Mouse (Mus musculus): ENCODE measurements at regions not wholly inside any gene's neighbourhood (a gene's known extent, or its start where the extent isn't known, plus 50 kb on each side); places are given as distances from the start of the nearest gene placed in this dataset.

DNA sequence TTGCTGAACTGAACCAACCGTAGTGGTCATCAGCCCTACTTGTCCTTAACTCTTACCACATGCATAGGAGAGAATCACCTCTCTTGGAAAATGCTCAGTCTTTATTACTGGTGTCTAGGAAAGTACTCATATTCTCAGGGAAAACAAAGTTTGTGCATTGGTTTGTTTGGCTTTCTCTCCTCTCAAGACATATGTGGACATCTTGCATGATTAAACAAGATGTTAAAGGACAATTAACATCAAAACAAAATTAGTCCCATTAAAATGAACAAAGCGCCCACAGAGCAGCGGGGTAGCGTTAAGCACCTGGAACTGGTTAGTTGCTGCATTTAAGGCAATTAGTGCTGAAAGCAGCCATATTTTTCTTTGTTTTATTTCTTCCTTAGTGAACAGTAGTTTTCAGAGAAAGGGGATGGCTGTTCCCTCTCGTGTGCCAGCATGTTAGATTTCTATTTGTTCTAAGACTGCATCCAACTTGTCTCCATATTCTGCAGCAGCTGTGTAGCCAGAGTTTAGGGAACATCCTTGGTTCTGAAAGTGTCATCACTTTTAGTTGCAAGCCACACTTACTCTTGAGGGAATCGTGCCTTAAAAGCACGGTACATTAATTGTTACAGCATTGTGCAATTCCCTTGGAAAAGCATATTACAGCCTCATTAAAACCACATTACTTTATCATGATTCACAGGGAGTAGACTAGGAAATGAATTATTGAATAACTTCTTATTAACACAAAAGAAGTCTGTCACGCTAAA, 137.7 kb downstream of the Ube2u start:
- no peak for DNase-seq (ENCODE audit: low read depth, low spot score)

DNA sequence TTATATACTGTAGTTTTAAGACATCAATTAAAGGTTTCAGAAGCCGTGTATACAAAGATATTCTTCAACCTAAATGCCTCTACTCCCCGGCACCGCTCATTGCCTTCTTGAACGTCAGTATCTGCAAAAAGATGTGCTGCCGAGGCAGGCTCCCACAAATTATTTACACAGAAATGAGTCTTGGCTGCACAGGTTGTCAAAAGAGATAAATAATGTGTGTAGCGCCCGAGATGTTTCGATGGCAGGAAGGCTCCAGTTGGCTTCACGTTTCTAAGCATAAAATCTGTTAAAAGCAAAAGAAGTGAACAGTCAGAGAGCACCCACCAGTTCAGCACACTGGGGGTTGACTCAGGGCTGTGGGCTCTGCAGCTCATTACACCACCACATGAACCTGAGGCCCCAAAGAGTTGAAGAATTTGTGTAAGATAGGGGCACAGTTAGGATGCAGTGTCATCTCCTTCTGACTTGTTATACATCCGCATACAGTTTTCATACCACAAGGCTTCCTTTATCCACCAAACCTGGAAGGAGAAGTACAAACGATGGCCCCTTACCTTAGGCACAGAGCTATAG, 138.4 kb downstream of the Ube2u start:
- no peak for DNase-seq (ENCODE audit: low read depth, low spot score)

GRCm38 (mm10) chr4:100624656-100625055, 146.0 kb downstream of the Ube2u start:
- no peak for DNase-seq (ENCODE audit: low read depth, low spot score)

- no peak for DNase-seq (ENCODE audit: low read depth, low spot score)
Observed at GRCm38 (mm10) chr4:100626551-100626950, 147.9 kb downstream of the Ube2u start.

DNA sequence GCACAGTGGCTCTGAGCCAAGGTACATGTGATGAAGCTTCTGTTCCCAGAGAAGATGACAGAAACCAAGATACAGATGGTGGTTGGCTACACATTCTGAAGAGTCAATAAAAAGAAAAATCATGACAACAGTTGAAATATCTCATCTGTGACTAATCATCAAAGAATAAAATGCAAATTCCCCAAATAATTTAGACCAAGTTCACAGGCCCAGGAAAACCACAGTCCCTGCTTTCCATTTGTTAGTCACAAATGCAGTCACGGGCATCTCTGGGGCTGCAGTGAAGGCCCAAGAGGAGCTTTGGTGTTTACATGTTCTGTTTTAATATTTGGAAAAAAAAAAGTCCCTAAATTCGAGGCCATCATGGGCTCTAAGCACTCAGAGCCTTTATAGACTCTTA, 142.1 kb upstream of the Cachd1 start:
- no peak for DNase-seq (ENCODE audit: low read depth, low spot score)

- DNase-seq (ENCODE audit: low read depth, low spot score), result no peak
Observed at GRCm38 (mm10) chr4:100637597-100637996, 138.9 kb upstream of the Cachd1 start.

DNA sequence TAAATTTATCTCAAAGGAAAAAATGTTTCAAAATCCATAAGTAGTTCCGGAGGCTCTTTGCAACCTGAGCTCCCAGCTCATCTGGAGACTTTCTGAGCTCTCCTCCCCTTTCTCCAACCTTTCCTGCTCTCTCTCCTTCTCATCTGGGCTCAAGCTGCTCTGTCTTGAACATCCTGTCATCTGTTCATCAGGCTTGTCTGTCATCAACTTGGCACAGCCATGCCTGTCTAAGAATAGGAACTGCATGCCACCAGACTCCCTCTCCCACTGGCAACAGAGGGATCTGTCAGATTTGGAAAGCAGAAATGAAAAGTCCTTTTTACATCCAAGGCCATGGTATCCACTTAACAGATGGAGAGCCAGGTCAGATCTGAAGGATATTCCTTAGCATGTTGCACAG, 115.3 kb upstream of the Cachd1 start:
- no peak for DNase-seq (ENCODE audit: low read depth, low spot score)

DNA sequence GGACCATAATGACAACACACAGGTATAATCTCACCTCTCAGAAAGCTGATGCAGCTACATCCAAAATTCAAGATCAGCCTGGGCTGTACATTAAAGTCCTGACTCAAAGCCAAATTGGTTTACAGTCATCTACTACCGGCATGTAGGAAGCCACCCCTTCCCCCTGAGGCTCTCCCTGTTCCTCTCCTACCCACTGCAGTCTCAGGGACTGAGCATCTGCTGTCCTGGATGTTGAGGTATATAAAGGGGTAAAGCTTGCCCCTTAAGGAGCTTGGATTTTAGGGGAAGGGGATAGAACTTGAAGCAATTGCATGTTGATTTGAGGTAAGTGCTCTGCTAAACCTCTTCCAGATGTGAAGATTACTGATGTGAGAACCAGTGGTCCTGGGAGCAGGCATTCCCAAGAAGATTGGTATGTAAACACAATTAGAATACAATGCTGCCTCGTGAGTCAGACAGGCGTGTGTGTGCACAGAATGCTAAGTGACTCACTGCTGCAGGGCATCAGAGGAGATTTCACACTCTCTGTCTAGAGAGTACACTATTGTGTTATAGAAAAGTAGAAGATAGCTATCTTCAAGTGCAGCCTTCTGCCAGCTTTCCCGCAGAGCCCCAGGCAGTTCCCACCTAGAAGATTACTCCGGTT, 111.7 kb upstream of the Cachd1 start:
- no peak for DNase-seq (ENCODE audit: low read depth, low spot score)

DNA sequence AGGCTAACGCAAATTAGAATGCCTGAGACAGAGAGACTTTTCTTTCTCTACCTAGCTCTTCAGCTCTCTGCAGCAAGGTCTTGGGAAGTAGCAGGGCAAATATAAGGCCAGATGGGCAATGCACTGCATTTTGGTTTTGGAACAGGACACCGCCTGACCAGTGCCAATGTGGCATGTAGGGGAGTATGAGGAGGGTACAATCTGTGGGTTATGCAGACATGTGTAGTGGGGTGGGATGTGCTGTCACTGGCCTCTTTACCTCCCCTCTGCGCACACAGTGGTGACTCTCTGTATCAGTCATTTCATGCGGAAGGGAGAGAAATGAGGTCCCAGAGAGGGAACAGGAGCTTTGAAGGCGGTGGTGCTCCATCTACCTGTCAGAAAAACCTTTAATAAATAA, 105.9 kb upstream of the Cachd1 start:
- no peak for DNase-seq (ENCODE audit: low read depth, low spot score)

GRCm38 (mm10) chr4:100674916-100675315, 101.6 kb upstream of the Cachd1 start:
- DNase-seq (ENCODE audit: low read depth, low spot score), result no peak

GRCm38 (mm10) chr4:100683757-100684156, 92.7 kb upstream of the Cachd1 start:
- DNase-seq (ENCODE audit: low read depth, low spot score), result no peak

GRCm38 (mm10) chr4:100700002-100700401, 76.5 kb upstream of the Cachd1 start:
- DNase-seq (ENCODE audit: low read depth, low spot score), result no peak

GRCm38 (mm10) chr4:100700418-100700817, 76.1 kb upstream of the Cachd1 start:
- DNase-seq (ENCODE audit: low read depth, low spot score), result no peak

DNA sequence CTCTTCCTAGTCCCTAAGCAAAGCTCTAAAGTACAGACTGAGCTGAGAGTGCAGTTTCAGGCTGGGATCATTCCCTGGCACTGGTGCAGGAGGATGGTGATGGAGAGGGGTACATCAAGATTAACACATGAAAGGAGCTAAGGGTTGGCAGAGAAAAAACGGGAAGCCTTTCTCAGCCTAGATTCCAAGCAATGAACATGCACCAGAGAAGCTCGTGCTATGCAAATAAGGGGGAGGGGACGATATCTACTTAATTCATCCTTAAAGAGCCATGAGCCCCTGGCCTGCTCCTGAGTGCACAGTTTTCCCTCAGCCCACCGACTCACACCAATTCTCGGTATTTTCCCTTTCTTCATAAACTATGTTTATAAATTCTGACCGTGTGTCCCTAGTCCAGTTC, 70.5 kb upstream of the Cachd1 start:
- no peak for DNase-seq (ENCODE audit: low read depth, low spot score)

- DNase-seq (ENCODE audit: low read depth, low spot score), result no peak
Observed at GRCm38 (mm10) chr4:100707125-100707524, 69.3 kb upstream of the Cachd1 start.

DNA sequence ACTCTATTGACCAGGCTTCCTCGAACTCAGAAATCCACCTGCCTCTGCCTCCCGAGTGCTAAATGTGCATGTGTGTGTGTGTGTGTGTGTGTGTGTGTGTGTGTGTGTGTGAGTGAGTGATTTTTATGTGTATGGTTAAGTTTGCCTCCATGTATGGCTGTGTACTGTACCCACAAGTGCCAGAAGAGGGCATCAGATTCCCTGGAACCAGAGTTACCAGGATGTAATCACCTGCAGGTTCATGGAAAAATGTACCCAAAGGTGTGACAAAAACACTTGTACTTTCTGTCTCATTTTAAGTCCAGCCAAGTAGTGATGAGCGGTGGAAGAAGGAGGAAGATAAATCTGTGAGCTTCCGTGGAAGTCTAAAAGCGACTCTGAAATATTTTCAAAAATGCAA, 68.2 kb upstream of the Cachd1 start:
- no peak for DNase-seq (ENCODE audit: low read depth, low spot score)

DNA sequence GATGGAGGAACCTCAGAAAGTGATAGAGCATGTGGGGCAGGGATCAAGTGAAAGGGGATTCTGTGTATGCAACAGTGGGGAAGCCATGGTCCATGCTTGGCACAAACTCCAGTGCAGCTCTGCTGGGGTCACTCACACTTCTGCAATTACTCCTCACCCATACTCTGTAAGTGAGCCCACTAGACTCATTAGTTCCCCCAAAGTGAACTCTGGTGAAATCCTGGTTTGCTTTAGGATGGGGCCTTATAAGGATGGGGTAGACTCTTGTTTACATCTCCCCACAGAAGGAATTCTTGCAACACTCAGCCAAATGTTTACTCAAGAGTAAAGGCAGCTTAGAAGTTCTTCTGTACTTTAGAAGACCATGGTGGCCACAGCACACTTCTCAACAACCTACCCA, 62.2 kb upstream of the Cachd1 start:
- DNase-seq (ENCODE audit: low read depth, low spot score), result no peak

- no peak for DNase-seq (ENCODE audit: low read depth, low spot score)
Observed at GRCm38 (mm10) chr4:100717601-100718000, 58.9 kb upstream of the Cachd1 start.

GRCm38 (mm10) chr4:100722532-100722931, 53.9 kb upstream of the Cachd1 start:
- DNase-seq (ENCODE audit: low read depth, low spot score), result peak; percentile 76

DNA sequence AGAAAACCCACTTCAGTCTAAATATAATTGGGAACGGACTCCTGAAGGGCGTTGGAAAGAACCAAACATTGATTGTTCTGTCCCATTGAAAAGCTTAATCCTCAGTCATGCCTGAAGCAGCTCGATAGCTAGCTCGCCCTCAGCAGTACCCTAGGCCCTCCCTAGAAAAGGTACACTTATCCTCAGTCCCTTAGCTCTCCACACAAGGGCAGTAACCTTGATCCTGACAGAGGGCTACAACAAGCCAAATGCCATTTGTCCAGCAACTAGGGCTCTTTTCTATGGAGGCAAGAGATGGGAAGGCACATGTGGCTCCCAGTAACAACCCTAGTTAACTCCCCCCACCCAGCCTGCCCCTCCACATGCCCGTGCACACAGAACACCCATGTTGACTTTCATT, 53.4 kb upstream of the Cachd1 start:
- no peak for DNase-seq (ENCODE audit: low read depth, low spot score)

GRCm38 (mm10) chr4:100725811-100726210, 50.7 kb upstream of the Cachd1 start:
- no peak for DNase-seq (ENCODE audit: low read depth, low spot score)

- no peak for DNase-seq (ENCODE audit: low read depth, low spot score)
Observed at GRCm38 (mm10) chr4:100726496-100726895, 50.0 kb upstream of the Cachd1 start.

Measured in ES-CJ7 (cell line).